Mouse (Mus musculus) forebrain, embryonic 12.5 days (tissue): Measurements from ENCODE around the gene Tmem246. TPM values are rescaled to one million over a fixed set of nuclear protein-coding genes. Genes with fewer than 3 reads are reported as not detected.

Experiments
- ATAC-seq: fragments of 200-750 bp; cut with Nextera tagmentation; 2 replicates; pipeline ENCODE4 v1.8.0; 2017; ENCODE audit warnings: moderate TSS enrichment; ENCODE audit not compliant: low FRiP score
- H3K27ac ChIP-seq: fragments of 300-500 bp; sonication (generic); 2 replicates; pipeline ENCODE4 v1.5.1; 2016; ENCODE audit warnings: mild to moderate bottlenecking
- H3K27me3 ChIP-seq: fragments of 300-500 bp; sonication (generic); 2 replicates; pipeline ENCODE4 v1.6.1; 2016; ENCODE audit warnings: mild to moderate bottlenecking
- H3K36me3 ChIP-seq: fragments of 300-500 bp; sonication (generic); replicated peaks from 2 replicates; pipeline ENCODE4 v1.6.1; 2016; ENCODE audit warnings: mild to moderate bottlenecking
- H3K4me1 ChIP-seq: fragments of 300-500 bp; sonication (generic); 2 replicates; pipeline ENCODE4 v1.6.1; 2016
- H3K4me2 ChIP-seq: fragments of 300-500 bp; sonication (generic); 2 replicates; pipeline ENCODE4 v1.6.1; 2016; ENCODE audit warnings: mild to moderate bottlenecking, moderate library complexity
- H3K4me3 ChIP-seq: fragments of 300-500 bp; sonication (generic); replicated peaks from 2 replicates; pipeline ENCODE4 v1.5.1; 2016; ENCODE audit warnings: mild to moderate bottlenecking
- H3K9ac ChIP-seq: fragments of 300-500 bp; sonication (generic); 2 replicates; pipeline ENCODE4 v1.6.1; 2016; ENCODE audit warnings: mild to moderate bottlenecking
- H3K9me3 ChIP-seq: fragments of 300-500 bp; sonication (generic); 2 replicates; pipeline ENCODE4 v1.6.1; 2016
- WGBS: fragments of 180-500 bp; shearing (Covaris S2); methylation state at CpG from one replicate; pipeline ENCODE4 v1.1.7; 2016; 5-methylcytosine and 5-hydroxymethylcytosine counted together
- polyA plus RNA-seq: library from polyadenylated mRNA; unstranded; fragments of >200 nt; fragmentation: Nextera tagmentation; extraction: Ambion mirVana; gene quantifications from 2 replicates; pipeline ENCODE4 v1.2.1, GENCODE M21; 2016

Tmem246 gene
- polyA plus RNA-seq, 1 experiment from 2014 or later, result 21.7 TPM

DNA sequence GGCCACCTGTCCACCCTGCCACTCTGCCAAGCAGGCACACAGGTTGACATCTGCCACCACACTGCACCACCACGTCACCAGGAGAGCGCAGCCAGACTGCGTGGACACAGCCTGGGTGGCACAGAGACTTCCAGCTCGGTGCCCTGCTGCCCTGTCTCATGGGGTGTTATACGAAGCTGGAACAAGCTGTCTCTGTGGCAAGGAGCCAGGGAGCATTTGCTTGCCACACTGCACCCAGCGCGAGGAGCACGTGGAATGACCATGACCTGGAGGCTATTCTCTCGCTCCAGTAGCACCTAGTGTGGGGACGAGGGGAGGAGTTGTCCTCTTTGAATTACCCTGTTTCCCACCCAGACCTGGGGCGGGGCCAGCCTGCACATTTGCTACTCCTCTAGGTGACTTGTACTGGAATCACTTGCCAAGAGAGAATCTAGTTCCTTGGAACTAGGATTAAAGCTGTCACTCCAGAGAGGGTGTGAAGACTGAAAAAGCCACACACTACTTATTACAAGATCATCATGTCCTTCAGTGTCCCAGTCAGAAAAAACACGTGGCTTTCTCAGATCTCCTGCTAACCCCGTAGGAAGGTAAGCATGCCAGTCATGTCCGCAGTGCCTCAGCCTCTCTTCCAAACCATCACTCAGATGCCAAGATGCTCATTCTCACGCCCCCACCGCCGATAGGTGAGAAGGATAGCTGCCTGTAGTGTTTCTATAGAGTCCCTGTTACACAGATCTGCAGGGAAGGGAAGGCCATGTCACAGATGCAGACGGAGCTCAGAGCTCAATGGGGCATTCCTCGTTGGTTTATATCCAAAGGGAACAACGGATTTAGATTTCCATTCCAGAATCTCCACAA, 37.5 kb downstream of the Tmem246 start:
- H3K9ac ChIP-seq, result no peak overlapping the region
- H3K27ac ChIP-seq, result no peak overlapping the region
- H3K36me3 ChIP-seq, result no peaks in the 10 kb centered on the region
- peak; percentile 36; the same call in 1 of the 2 replicates for ATAC-seq
- H3K9me3 ChIP-seq, result no peaks in the 10 kb centered on the region
- no peaks in the 10 kb centered on the region for H3K4me1 ChIP-seq
- WGBS, result 79% methylated on average over 20 of the region's 20 CpGs
- no peak overlapping the region for H3K4me3 ChIP-seq
- no peaks in the 10 kb centered on the region for H3K27me3 ChIP-seq
- no peak overlapping the region for H3K4me2 ChIP-seq

DNA sequence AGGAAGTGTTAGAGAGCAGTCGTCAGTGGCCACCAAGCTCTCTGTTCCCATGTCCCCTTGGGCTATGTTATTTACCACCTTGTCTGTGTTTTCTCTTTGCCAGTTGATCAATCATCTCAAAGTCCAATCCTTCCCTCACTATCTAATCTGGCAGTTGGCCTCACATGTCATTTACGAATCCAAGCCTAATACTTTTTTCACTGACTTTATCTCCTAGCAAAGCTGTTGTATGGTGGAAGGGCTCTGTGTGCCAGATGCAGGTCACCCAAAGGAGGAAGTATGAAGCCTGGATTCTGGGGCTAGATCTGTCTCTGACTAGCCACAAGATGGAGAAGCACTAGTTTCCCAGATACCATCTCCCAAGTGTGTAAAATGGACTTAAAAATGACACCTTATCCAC, 39.5 kb downstream of the Tmem246 start:
- no peaks in the 10 kb centered on the region for H3K36me3 ChIP-seq
- WGBS, result 86% methylated on average over 2 of the region's 2 CpGs
- ATAC-seq, result no peak
- H3K9me3 ChIP-seq, result no peaks in the 10 kb centered on the region
- H3K4me2 ChIP-seq, result no peak overlapping the region
- H3K4me1 ChIP-seq, result no peaks in the 10 kb centered on the region
- H3K4me3 ChIP-seq, result no peak overlapping the region
- no peaks in the 10 kb centered on the region for H3K27me3 ChIP-seq
- H3K27ac ChIP-seq, result no peak overlapping the region
- no peak overlapping the region for H3K9ac ChIP-seq

DNA sequence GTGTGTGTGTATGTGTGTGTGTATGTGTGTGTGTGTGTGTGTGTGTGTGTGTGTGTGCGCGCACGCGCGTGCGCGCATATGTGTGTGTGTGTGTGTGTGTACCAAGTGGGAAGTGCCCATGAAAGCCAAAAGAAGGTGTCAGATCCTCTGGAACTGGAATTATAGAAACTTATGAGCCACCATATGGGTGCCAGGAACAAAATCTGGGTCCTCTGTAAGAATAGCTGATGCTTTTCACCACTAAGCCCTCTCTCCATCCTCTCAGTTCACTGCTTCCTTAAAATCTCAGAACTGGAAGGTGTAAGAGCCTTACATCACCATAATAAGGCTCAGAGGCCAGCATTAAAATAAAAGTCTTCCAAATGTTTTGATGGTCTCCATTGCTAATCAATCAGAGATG, 40.3 kb downstream of the Tmem246 start:
- Histone ChIP-seq H3K4me1 (no peaks in the 10 kb centered on the region), H3K27me3 (no peaks in the 10 kb centered on the region), H3K36me3 (no peaks in the 10 kb centered on the region), H3K27ac (no peak overlapping the region), H3K9me3 (no peaks in the 10 kb centered on the region), H3K4me2 (no peak overlapping the region), H3K9ac (no peak overlapping the region), H3K4me3 (no peak overlapping the region)
- no peak for ATAC-seq
- WGBS, result 98% methylated on average over 7 of the region's 7 CpGs

DNA sequence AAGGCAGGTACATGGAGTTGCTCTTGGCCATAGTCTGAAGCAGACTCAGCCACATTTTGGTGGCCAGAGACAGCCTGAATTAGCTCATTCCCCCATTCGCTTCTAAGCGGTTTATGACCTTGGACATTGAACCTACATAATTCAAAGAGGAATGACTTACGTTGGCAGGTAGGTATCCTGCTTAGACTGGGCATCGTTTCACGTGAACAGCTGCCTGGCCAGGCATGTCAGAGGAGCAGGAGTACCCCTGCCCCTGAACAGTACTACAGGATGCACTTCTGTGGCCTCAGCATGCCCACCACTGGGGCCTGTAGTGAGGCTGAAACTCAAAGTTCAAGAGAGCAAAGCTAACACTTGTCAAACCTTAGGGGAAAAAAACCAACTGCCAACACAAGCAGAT, 44.3 kb downstream of the Tmem246 start:
- H3K9ac ChIP-seq, result no peak overlapping the region
- no peaks in the 10 kb centered on the region for H3K27me3 ChIP-seq
- WGBS, result 91% methylated on average over 5 of the region's 5 CpGs
- no peak overlapping the region for H3K4me2 ChIP-seq
- no peaks in the 10 kb centered on the region for H3K9me3 ChIP-seq
- no peak overlapping the region for H3K27ac ChIP-seq
- no peaks in the 10 kb centered on the region for H3K4me1 ChIP-seq
- no peak overlapping the region for H3K4me3 ChIP-seq
- H3K36me3 ChIP-seq, result no peaks in the 10 kb centered on the region
- ATAC-seq, result no peak

DNA sequence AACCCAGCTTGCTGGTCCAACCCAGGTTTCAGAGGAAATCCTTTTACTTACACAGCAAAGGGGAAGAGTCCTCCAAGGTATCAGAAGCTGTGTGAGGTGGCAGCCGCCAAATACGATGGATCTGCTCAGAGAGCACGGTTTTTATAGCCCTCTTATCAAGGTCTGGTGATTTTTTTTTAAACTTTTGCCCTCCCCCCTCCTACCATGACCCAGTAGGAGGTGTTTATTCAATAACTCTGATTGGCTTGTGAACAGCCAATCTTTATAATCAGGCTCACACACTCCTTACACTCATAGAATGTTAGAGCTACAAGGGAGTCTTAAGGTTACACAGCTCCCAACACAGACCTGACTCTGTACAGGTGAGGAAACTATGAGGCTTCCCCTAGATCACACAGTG, 48.3 kb downstream of the Tmem246 start, which contains the start of gene Aldob:
Gene Aldob (minus strand): TSS at position 164 of the 400 bp plus-strand sequence.
- Histone ChIP-seq H3K27ac (no peak within 1 kb of the TSS), H3K36me3 (no peaks in the 10 kb centered on the region), H3K9me3 (no peaks in the 10 kb centered on the region), H3K27me3 (no peaks in the 10 kb centered on the region), H3K4me3 (no peak within 1 kb of the TSS), H3K9ac (no peak within 1 kb of the TSS), H3K4me2 (no peak within 1 kb of the TSS), H3K4me1 (no peaks in the 10 kb centered on the region)
- no peak for ATAC-seq
- WGBS, result 74% methylated on average over 3 of the region's 3 CpGs

DNA sequence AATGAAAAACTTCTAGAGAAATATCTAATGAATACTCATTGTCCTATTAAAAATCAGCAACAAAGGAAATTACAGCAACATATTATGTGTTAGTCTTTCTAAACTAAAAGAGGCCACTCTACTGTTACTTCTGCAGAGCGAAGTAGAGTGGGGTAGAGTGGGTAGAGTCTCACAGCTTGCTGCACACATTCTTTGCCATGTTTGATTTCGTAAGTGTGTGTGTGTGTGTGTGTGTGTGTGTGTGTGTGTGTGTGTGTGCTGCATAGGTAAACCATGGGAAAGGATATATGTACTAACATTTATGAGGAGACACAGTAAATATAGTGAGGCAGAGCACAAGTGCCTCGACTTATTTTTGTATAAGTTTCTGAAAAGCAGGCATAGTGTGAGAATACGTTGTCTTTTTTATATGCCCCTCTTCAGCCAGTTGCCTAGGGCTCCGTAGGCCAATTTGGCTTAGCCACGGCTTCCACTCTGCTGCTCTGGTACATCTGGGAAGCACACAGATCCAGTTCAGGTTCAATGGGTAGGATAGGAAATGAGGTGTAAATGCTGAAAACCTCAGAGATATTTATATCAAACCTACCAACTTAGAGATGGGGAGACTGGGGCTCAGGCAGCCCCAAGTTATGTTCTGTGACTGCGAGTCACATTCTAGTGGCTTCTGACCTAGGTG, 50.0 kb downstream of the Tmem246 start:
- 93% methylated on average over 7 of the region's 7 CpGs for WGBS
- no peak for ATAC-seq

DNA sequence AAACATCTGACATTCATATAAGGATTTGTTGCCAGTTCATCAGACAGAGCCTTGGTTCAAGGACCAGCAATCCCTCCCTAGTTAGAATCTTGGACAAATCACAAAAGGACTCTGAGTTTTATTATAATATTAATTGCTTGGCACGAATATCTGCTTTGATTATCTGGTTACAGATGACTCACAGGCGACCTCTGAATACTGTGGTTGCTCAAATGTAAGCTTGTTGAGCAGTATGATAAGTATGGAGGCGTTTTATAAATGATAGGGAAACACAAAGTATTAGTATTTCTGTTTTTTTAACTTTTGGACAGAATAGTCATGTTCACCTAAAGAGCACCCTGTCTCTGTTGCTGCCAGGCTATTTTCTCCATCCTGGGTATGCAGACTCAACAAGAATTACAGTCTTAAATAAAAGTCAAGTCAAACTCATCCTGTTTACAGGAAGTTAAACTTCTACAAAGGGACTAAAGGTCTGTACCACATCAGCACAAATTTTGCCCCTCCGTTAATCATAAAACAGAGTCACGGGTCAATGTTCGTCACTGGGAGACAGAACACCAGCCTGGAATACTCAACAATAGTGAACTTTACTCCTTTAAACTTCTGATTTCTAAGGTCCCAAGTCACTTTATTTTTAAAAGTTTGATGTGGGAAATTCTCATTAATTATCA, 50.7 kb downstream of the Tmem246 start:
- 77% methylated on average over 6 of the region's 6 CpGs for WGBS
- Histone ChIP-seq H3K9me3 (no peaks in the 10 kb centered on the region), H3K27me3 (no peaks in the 10 kb centered on the region), H3K27ac (no peak overlapping the region), H3K4me1 (no peaks in the 10 kb centered on the region), H3K36me3 (no peaks in the 10 kb centered on the region), H3K4me2 (no peak overlapping the region), H3K4me3 (no peak overlapping the region), H3K9ac (no peak overlapping the region)
- no peak for ATAC-seq

More for the DNA sequence above, 50.0 kb downstream of the Tmem246 start:
- no peaks in the 10 kb centered on the region for H3K27me3 ChIP-seq
- no peak overlapping the region for H3K4me3 ChIP-seq
- no peaks in the 10 kb centered on the region for H3K9me3 ChIP-seq
- H3K27ac ChIP-seq, result no peak overlapping the region
- no peaks in the 10 kb centered on the region for H3K36me3 ChIP-seq
- no peak overlapping the region for H3K9ac ChIP-seq
- H3K4me1 ChIP-seq, result no peaks in the 10 kb centered on the region
- no peak overlapping the region for H3K4me2 ChIP-seq

DNA sequence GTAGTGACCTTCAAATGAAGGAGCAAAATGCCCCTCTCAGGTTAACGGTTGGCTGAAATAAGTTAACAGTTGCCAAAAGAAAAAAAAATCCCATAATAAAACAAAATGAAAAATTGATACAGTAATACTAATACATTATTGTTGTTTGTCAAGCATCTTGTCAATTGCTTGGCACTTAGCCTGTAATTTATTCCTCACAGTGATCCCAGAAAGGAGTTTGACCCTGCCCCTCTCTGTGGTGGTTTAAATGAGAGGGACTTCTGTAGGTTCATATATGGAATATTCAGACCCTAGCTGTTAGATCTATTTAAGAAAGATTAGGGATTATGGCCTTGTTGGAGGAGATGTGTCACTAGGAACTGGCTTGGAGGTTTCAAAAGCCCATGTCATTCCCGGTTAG, 51.6 kb downstream of the Tmem246 start:
- Histone ChIP-seq H3K27ac (no peak overlapping the region), H3K9me3 (no peaks in the 10 kb centered on the region), H3K4me1 (no peaks in the 10 kb centered on the region), H3K4me2 (no peak overlapping the region), H3K9ac (no peak overlapping the region), H3K27me3 (no peaks in the 10 kb centered on the region), H3K36me3 (no peaks in the 10 kb centered on the region), H3K4me3 (no peak overlapping the region)
- 84% methylated on average over 2 of the region's 2 CpGs for WGBS
- no peak for ATAC-seq

DNA sequence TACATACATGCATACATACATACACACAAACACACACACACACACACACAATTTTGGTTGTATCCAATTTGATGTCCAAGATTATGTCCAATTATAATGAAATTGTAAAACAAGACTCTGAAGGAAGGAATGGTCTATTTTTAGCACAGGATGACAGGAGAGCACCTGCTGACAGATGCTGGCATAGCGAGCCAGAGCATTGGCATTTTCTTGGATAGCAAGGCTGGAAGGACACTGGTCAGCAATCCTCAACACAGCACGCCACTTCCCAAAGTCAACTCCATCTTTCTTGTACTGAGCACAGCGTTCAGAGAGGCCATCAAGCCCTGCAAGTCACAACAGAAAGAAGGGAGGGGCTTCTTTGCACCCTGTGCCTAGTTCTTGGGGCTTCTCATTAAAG, 56.7 kb downstream of the Tmem246 start:
- Histone ChIP-seq H3K36me3 (no peaks in the 10 kb centered on the region), H3K4me3 (no peak overlapping the region), H3K9me3 (no peaks in the 10 kb centered on the region), H3K4me1 (no peaks in the 10 kb centered on the region), H3K27me3 (no peaks in the 10 kb centered on the region), H3K27ac (no peak overlapping the region), H3K9ac (no peak overlapping the region), H3K4me2 (no peak overlapping the region)
- 75% methylated on average over 3 of the region's 3 CpGs for WGBS
- ATAC-seq, result no peak

DNA sequence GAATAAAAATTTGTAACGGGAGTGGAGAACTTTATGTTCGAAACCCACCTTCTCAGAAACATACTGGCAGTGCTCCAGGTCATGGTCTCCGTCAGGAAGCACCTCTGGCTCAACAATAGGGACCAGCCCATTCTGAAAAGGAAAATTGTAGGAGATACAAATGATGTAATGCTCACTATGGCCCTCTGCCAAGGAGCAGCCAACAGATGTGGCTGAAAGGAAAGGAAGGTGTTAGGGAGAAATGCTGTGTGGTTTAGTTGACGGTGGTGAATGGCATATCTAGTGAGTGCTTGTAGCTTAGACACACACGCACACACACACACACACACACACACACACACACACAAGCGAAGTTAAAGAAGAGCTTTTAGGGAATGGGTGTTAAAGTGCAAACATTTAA, 58.0 kb downstream of the Tmem246 start:
- WGBS, result 75% methylated on average over 6 of the region's 6 CpGs
- no peak overlapping the region for H3K27ac ChIP-seq
- ATAC-seq, result no peak

DNA sequence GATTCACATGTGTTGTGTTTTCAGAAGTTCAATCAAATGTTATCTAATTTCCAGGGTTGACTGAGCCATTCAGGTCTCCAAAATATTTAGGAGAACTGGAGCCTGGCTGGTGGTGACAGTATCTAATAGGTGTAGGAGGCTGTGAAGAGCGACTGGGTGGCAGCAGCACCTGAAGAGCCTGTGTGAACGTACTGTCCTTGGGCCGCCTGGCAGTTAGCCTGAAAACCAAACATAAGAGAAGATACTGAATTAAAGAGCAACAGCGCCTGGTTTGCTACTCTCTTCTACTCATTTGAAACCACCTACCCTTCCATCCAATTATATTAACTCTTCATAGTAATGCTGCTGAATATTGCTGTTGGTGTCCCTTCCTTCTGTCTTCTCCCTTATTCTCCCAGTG, 61.0 kb downstream of the Tmem246 start:
- no peak for ATAC-seq
- Histone ChIP-seq H3K9ac (no peak overlapping the region), H3K27ac (no peak overlapping the region), H3K9me3 (no peaks in the 10 kb centered on the region), H3K4me3 (no peak overlapping the region), H3K27me3 (no peaks in the 10 kb centered on the region), H3K36me3 (peaks cover 5% of the 10 kb centered on the region; the same call in 1 of the 2 replicates), H3K4me2 (no peak overlapping the region), H3K4me1 (no peaks in the 10 kb centered on the region)
- WGBS, result 86% methylated on average over 4 of the region's 4 CpGs

More for the DNA sequence above, 58.0 kb downstream of the Tmem246 start:
- Histone ChIP-seq H3K36me3 (no peaks in the 10 kb centered on the region), H3K9me3 (no peaks in the 10 kb centered on the region), H3K4me2 (no peak overlapping the region), H3K4me3 (no peak overlapping the region), H3K9ac (no peak overlapping the region), H3K27me3 (no peaks in the 10 kb centered on the region), H3K4me1 (no peaks in the 10 kb centered on the region)

DNA sequence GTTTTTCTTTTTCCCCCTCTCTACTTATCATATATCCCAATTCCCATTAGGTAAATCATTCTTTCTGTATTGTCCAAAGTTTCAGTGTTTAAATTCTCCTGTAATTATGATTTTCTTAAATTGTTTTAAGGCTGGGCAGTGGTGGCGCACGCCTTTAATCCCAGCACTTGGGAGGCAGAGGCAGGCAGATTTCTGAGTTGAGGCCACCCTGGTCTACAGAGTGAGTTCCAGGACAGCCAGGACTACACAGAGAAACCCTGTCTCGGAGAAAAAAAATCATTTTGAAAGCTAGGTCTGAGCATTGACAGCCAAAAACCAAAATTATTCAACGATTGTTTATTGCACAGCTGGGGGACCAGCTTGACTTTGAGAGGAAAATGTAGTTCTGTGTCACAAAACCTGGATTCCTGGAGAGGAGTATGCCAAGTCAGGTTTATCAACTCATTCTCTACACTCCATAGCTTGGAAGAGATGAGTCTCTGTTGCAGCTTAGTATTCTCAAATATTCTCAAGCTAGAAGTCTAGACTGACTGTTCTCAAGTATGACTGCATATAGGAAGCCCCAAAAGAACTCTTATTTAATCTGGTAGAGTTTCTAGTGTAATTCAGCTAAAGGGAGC, 61.9 kb downstream of the Tmem246 start:
- ATAC-seq, result no peak
- no peaks in the 10 kb centered on the region for H3K27me3 ChIP-seq
- H3K9me3 ChIP-seq, result no peaks in the 10 kb centered on the region
- H3K9ac ChIP-seq, result no peak overlapping the region
- H3K4me1 ChIP-seq, result no peaks in the 10 kb centered on the region
- peaks cover 9% of the 10 kb centered on the region for H3K36me3 ChIP-seq
- WGBS, result 92% methylated on average over 4 of the region's 4 CpGs
- no peak overlapping the region for H3K4me2 ChIP-seq
- no peak overlapping the region for H3K27ac ChIP-seq
- H3K4me3 ChIP-seq, result no peak overlapping the region
